Mouse (Mus musculus) layer of hippocampus, postnatal 25 days (tissue): ENCODE data around the gene Nemp1. TPM values are rescaled to one million over a fixed set of nuclear protein-coding genes. Genes with fewer than 3 reads are reported as not detected.

ENCODE experiments used
- DNase-seq, 2 experiments: peaks; one replicate each; pipeline ENCODE4 v3.0.0; 2022; ENCODE audit warnings: mixed read lengths in 2 of 2, low spot score in 1 of 2; ENCODE audit errors: extremely low spot score in 1 of 2
- total RNA-seq, 2 experiments: library from RNA; stranded (reverse); gene quantifications; 2 replicates each; pipeline ENCODE4 v1.2.3; 2021

Gene Nemp1
- 1 to 10 TPM; 5.8 TPM for total RNA-seq

DNA sequence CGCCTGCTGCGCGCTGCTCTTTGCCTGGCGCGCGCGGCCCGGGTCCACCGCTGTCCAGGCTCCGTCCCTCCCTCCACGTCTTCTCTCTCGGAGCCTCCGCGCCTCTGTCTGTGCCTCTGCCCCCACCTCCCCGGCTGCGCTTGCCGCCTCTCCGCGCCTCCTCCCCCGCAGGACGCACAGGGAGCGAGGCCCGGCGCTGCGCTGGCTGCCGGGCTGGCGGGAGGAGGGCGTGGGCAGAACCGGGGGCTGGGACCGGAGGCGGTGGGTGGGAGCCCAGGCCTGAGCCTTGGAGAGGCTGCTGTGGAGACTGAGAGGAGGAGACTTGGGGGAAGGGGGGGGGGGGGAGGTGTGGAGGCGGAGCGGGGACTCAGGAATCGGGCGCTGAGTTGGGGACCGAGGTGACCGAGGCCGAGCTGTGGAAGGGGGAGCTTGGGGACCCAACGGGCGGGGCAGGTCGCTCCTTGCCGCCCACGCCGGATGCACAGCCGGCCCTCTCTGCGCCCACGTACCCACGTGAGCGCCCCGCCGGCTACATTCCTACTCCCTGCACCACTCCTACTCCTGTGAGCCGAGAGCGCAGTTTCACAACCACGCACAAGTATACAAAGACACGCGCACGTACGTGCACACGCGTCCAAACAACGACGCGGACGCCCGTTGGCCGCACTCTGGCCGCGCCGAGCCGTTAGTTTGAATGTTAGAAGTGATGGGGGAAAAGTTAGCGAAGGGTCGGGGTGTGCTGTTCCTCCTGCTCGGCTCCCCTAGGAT lies at the start of gene Nemp1:
TSS of gene Nemp1 (plus strand) at position 401 of the 768 bp plus-strand sequence.
- peak; percentile 53 to 62 for DNase-seq

GRCm38 (mm10) chr10:127617294-127617693 lies 49.4 kb upstream of the Nemp1 start:
- DNase-seq = no peak

GRCm38 (mm10) chr10:127618173-127618572 lies 48.5 kb upstream of the Nemp1 start:
- DNase-seq = no peak

DNA sequence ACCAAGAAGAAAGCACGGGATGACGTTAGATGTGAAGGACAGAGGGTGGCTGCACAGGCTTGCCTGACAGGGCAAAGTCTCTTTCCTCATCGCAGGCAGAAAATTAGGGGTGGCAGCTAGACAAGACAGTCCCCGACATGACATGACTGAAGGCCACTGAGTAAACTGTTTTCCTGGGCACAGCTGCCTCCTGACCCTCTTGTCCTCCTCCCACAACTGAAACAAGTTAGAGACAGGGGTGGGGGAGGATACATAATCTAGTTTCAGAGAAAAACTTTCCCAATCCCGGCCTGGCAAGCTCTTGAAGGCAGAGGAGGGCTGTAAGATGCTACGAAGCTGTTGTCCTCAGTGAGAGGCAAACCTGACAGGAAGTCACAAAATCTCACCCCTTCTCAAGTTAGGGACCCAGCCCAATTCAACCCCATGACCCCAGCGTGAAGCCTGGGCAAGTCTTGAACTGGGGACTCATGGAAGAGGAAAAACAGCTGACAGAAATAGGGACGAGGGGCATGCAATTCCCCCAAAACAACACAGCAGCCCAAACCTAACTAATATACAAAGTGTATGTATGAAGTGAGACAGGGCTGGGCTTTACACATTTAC lies 47.5 kb upstream of the Nemp1 start:
- no peak for DNase-seq

DNA sequence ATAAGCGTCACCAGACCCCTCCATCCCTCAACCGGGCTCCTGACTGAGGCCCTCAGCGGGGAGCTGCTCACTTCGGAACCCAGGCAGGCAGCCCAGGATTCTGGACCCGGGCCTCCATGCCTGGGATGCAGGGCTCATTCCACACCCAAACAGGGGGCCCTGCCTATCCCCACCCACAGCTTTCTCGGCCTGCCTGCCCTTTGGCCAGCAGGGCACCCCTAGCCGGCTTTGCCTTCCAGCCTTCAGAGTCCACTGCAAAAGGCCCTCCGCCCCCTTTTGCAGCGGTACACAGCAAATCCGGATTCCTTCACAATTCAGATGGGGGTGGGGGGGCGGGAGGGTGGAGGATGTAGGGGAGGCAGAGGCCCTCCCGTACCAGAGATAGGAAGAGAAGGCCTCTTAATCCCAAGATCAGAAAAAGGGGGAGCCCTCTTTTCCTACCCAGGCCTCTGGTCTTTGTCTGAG lies 46.7 kb upstream of the Nemp1 start:
- DNase-seq = no peak

DNA sequence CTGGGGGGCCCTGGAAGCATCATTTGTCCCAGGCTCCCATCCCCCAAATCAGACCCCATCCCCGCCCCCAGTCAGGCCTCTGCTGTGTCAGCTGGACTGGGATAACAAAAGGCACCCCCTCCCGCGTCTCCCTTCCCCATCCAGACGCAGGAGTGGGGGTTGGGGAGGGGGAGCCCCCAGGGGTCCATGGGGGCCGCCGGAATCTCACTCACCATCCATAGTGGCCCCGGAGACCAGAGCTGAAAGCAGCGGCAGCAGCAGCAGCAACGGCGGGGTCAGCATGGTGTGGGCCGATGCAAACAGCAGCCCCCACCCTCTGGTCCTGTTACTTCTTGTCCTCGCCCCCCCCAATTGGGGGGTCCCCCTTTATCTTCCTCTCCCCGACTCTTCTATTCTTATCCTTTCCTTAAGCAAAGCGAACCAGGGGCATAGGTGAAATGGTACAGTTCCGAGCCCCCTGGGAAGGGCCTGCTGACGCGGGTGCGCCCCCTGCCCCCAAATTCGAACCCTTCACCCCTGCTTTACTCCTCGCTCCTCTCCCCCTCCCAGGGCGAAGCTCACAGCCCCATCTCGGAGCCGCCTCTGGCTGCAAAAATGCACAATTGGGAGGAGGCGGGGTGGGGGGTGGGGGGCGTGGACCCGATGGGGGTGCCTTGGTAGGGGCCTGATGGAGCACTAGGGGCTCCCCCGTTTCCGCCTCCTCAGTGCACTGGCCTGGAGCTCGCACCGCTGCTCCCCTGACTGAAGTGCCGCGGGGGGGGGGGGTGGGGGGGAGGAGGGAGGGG lies 46.1 kb upstream of the Nemp1 start, which contains the start of gene Lrp1:
TSS of gene Lrp1 (minus strand) at position 743 of the 785 bp plus-strand sequence.
- peak in 1 of 2 experiments; percentile 58 for DNase-seq

DNA sequence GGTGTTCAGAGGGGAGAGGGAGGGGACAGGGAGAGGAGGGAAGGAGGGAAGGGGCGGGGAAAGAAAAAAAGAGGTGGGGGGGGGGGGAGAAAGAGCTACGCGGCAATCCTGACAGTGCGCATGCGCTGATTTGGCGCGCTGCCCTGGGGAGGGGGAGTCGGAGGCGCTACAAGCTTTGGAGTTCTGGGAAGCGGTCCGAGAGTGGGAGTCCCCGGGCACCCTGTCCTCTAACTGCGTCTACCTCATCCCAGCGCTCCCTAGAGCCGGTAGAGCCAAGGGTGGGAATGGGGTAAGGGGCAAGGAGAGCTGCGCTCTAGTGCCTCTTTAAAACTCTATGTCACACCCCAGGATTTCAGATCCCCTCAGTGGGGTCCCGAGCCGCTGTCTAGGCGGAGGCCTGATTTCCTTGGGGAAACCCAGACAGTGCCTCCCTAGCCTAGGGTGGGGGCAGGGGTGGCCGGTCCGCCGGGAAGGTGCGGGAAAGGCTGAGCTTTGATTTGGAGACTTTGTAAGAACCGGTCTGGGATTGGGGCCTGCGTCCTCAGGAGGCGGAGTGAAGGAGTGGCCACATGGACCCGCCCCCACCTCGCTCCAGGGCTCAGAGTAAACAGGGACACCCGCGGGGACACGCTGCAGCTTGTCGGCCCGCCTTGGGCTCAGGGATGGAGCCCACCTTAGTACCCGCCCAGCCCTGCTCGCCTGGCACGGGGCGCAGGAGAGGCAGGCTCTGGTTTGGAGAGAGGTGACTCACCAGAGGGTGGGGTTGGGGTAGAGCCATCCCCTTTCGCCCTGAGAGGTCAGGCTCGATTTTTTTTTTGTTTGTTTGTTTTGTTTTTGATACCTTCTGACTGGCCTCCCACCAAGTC lies 45.3 kb upstream of the Nemp1 start:
- DNase-seq = peak; percentile 79 to 90

GRCm38 (mm10) chr10:127622057-127622392 lies 44.7 kb upstream of the Nemp1 start:
- DNase-seq = no peak

DNA sequence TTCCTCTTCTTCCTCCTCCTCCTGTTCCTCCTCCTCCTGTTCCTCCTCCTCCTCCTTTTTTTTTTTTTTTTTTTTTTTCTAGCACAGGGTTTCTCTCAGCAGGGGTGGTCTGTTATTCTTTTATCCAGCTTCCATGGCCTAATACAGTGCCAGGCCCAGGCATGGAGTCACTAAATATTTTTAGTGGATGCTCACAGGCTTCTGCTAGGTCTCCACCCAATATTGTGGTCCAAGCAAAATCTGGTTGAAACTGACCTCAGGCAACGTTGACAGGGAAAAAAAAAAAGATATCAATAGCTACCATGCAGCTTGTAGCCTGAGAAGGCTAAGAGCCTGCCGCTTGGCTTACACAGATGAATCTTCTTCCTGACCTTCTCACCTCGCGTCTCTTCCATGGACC lies 44.0 kb upstream of the Nemp1 start:
- no peak for DNase-seq

- no peak for DNase-seq
Measured at GRCm38 (mm10) chr10:127623439-127624216, 43.1 kb upstream of the Nemp1 start.

GRCm38 (mm10) chr10:127626433-127626832 lies 40.3 kb upstream of the Nemp1 start:
- peak in 1 of 2 experiments; percentile 61 for DNase-seq

- no peak for DNase-seq
Measured at GRCm38 (mm10) chr10:127631261-127632214, 35.2 kb upstream of the Nemp1 start.

- DNase-seq = no peak
Measured at GRCm38 (mm10) chr10:127632668-127633271, 33.9 kb upstream of the Nemp1 start.

DNA sequence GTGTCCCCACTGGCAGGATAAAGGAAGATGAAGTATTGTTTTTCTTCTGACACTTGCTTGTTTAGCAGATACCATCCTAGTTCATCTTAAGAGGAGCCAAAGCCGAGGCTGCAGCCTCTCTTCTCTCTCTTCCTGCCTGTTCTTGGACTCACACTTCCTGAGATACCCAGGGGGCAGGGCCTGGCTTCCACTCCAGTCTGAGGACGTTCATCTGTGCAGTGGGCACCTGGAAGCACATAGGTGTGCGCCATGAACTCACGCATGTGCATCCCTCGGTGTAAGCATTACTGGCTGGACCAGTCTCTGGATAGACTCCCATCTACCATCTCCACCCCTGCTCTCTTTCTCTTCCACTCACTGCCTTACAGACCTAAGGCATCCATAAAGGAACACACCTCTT lies 26.3 kb upstream of the Nemp1 start:
- no peak for DNase-seq

DNA sequence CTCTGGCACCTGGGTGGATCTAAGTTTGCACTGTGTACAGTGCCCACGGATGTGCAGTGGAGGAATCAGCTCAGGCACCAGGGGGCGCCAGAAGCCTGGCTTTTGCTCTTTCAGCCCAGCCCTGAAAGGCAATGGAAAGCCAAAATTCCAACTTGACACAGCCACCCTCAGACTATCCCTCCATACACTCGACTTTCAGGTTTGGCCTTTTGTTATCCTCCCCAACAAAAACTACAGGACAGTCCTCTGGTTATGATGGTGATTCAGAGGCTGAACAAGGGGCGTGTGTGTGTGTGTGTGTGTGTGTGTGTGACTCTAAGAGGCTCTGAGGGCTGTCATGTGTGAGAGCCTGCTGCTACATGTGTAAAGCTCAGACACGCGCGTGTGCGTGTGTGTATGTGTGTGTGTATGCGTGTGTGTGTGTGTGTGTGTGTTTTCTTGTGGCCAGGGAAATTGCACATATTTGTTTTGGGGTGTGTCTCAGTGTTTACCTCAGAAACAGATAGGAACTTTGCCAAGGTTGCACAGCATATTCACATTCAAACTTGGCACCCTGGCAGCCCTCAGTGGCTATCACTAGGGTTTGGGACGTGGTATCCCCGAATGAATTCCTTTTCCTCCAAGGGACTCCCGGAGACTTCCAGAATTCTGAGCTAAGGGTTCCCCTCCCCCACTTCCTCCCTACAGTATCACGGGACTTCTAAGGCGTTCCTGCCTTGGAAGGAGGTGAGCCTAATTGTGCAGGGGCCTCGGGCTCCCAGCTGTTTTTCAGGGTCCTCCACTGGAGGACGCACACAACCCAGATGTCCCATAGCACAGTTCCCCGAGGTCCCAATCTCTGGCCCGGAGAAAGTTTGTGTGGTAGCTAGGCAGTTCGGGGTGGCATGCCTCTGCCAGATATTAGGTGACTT lies 24.6 kb upstream of the Nemp1 start:
- peak; percentile 87 to 96 for DNase-seq

- peak in 1 of 2 experiments; percentile 35 for DNase-seq
Measured at GRCm38 (mm10) chr10:127642772-127643552, 23.7 kb upstream of the Nemp1 start, which contains the start of gene Stat6. Gene Stat6 (plus strand): TSS chr10:127642986.
